Mouse (Mus musculus) thymus, adult 2 months (tissue): Measurements from ENCODE around the gene Fanci.

ENCODE experiments used
- CTCF ChIP-seq: fragments of 200-500 bp; IDR thresholded peaks from 2 replicates; pipeline ENCODE4 v1.5.1; 2012; ENCODE audit warnings: mild to moderate bottlenecking, control low read depth, low read length, moderate library complexity, borderline replicate concordance; ENCODE audit not compliant: control insufficient read depth, poor library complexity, insufficient read depth; ENCODE audit errors: extremely low read depth
- POLR2A ChIP-seq: fragments of 200-500 bp; IDR thresholded peaks from 2 replicates; pipeline ENCODE4 v1.6.1; 2012; ENCODE audit warnings: mild to moderate bottlenecking, low read length, control low read depth, moderate library complexity; ENCODE audit not compliant: control insufficient read depth, poor library complexity, insufficient read depth; ENCODE audit errors: extremely low read depth

DNA sequence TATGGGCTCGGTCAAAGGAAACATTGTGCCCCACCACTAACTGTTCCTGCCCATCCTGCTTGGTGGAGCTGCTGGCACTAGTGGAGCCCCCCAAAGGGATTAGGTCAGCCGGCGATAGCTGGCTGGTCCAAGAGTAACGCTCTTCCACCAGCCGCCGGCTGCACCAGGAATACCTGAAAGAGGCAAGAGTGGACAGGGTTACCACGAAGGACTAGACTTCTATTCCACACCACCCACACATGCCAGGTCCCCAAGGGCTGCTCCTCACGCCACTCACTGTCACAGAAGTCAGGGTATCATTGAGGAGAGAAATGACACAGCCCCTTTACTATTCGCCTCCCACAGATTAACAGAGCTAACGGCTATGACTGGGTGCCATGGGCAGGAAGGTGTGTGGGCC, 70.0 kb downstream of the Fanci start:
- TF ChIP-seq CTCF (no peak), POLR2A (no peak)
